Mouse (Mus musculus) hindbrain, embryonic 13.5 days (tissue): ENCODE results near the gene Hmcn1. TPM values are rescaled to one million over a fixed set of nuclear protein-coding genes. Genes with fewer than 3 reads are reported as not detected.

Source experiments
- ATAC-seq: fragments of 200-750 bp; cut with Nextera tagmentation; 2 replicates; pipeline ENCODE4 v1.8.0; 2017; ENCODE audit warnings: moderate TSS enrichment; ENCODE audit not compliant: low FRiP score
- H3K27ac ChIP-seq: fragments of 300-500 bp; sonication (generic); 2 replicates; pipeline ENCODE4 v1.5.1; 2015; ENCODE audit warnings: inconsistent platforms, mild to moderate bottlenecking, moderate library complexity
- H3K27me3 ChIP-seq: fragments of 300-500 bp; sonication (generic); 2 replicates; pipeline ENCODE4 v1.6.1; 2015; ENCODE audit warnings: mild to moderate bottlenecking, inconsistent platforms
- H3K36me3 ChIP-seq: fragments of 300-500 bp; sonication (generic); 2 replicates; pipeline ENCODE4 v1.6.1; 2015; ENCODE audit warnings: mild to moderate bottlenecking, inconsistent platforms
- H3K4me1 ChIP-seq: fragments of 300-500 bp; sonication (generic); replicated peaks from 2 replicates; pipeline ENCODE4 v1.6.1; 2015; ENCODE audit warnings: inconsistent platforms
- H3K4me2 ChIP-seq: fragments of 300-500 bp; sonication (generic); 2 replicates; pipeline ENCODE4 v1.6.1; 2015; ENCODE audit warnings: inconsistent platforms, mild to moderate bottlenecking, moderate library complexity
- H3K4me3 ChIP-seq: fragments of 300-500 bp; sonication (generic); 2 replicates; pipeline ENCODE4 v1.5.1; 2015; ENCODE audit warnings: mild to moderate bottlenecking, inconsistent platforms
- H3K9ac ChIP-seq: fragments of 300-500 bp; sonication (generic); 2 replicates; pipeline ENCODE4 v1.6.1; 2015; ENCODE audit warnings: mild to moderate bottlenecking, inconsistent platforms
- H3K9me3 ChIP-seq: fragments of 300-500 bp; sonication (generic); 2 replicates; pipeline ENCODE4 v1.6.1; 2016; ENCODE audit warnings: inconsistent platforms
- WGBS: fragments of 180-500 bp; shearing (Covaris S2); methylation state at CpG from one replicate; pipeline ENCODE4 v1.1.7; 2015; 5-methylcytosine and 5-hydroxymethylcytosine counted together
- polyA plus RNA-seq: library from polyadenylated mRNA; unstranded; fragments of >200 nt; fragmentation: Nextera tagmentation; extraction: Ambion mirVana; gene quantifications from 2 replicates; pipeline ENCODE4 v1.2.1, GENCODE M21; 2015

Hmcn1 gene
- polyA plus RNA-seq, 1 experiment from 2014 or later = 2.6 TPM

- Histone ChIP-seq H3K4me1 (no peaks in the 10 kb centered on the region), H3K9me3 (no peaks in the 10 kb centered on the region), H3K4me2 (no peak overlapping the region), H3K27me3 (no peaks in the 10 kb centered on the region), H3K9ac (no peak overlapping the region), H3K27ac (no peak overlapping the region), H3K4me3 (no peak overlapping the region), H3K36me3 (no peaks in the 10 kb centered on the region)
- ATAC-seq = no peak
- WGBS = 52% methylated on average over 6 of the region's 6 CpGs
Observed at GRCm38 (mm10) chr1:150920276-150920675, 73.0 kb downstream of the Hmcn1 start.

DNA sequence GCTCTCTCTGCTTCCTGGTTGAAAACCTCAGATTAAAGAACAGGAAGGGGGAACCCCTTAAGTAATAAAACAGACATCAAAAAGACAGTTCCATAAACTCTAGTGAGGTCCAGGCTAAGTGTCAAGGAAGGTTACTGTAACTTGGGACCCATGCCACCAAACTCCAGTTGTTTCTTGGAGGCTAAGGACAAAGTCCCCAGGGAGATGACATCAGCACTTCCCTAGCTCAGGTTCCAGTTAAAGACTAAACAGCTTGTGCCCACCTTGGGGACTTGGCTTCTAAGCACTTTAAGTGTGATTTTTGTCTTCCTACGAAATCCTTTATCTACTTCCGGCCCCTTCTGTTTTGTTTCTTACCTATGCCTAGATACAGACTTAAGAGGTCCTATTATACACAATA is 78.3 kb downstream of the Hmcn1 start:
- no peak overlapping the region for H3K27ac ChIP-seq
- WGBS = 87% methylated on average over 2 of the region's 2 CpGs

DNA sequence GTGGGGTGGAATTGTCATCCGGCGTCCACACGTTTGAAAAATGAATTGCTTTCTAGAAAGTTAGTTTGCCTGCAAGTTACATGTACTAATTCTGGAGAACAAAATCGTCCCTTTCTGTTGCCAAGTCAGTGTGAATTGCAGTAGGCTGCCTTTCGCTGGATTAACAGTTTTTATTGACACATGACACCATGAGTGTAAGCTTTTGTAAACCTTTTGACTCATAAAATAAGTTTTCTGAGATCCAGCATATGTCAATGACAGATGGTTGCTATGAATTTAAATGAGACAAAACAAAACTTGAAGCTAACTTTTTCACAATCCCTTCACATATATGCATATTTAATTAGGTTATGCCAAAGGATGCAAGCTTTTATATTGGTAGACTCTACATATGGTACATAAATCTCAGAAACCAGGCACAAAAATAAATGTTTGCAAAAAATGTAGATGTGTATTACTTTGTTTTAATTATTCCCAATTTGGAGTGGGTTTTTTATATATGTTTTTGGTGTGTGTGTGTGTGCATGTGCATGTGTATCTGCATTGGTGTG is 79.6 kb downstream of the Hmcn1 start:
- no peaks in the 10 kb centered on the region for H3K9me3 ChIP-seq
- no peaks in the 10 kb centered on the region for H3K4me1 ChIP-seq
- ATAC-seq = no peak
- no peak overlapping the region for H3K27ac ChIP-seq
- no peak overlapping the region for H3K4me3 ChIP-seq
- no peak overlapping the region for H3K4me2 ChIP-seq
- H3K9ac ChIP-seq = no peak overlapping the region
- whole genome bisulfite sequencing = 86% methylated on average over 5 of the region's 5 CpGs
- no peaks in the 10 kb centered on the region for H3K27me3 ChIP-seq
- no peaks in the 10 kb centered on the region for H3K36me3 ChIP-seq

More for the DNA sequence above, 78.3 kb downstream of the Hmcn1 start:
- Histone ChIP-seq H3K36me3 (no peaks in the 10 kb centered on the region), H3K27me3 (no peaks in the 10 kb centered on the region), H3K4me1 (no peaks in the 10 kb centered on the region), H3K9ac (no peak overlapping the region), H3K4me2 (no peak overlapping the region), H3K4me3 (no peak overlapping the region), H3K9me3 (no peaks in the 10 kb centered on the region)
- no peak for ATAC-seq

- no peaks in the 10 kb centered on the region for H3K36me3 ChIP-seq
- no peak overlapping the region for H3K4me2 ChIP-seq
- H3K27ac ChIP-seq = no peak overlapping the region
- no peaks in the 10 kb centered on the region for H3K27me3 ChIP-seq
- no peak for ATAC-seq
- H3K9me3 ChIP-seq = no peaks in the 10 kb centered on the region
- H3K4me3 ChIP-seq = no peak overlapping the region
- WGBS = 87% methylated on average over 2 of the region's 2 CpGs
- H3K9ac ChIP-seq = no peak overlapping the region
- H3K4me1 ChIP-seq = no peaks in the 10 kb centered on the region
Observed at GRCm38 (mm10) chr1:150909642-150910041, 83.6 kb downstream of the Hmcn1 start.

- H3K27ac ChIP-seq = no peak overlapping the region
- H3K9me3 ChIP-seq = no peaks in the 10 kb centered on the region
- H3K4me3 ChIP-seq = no peak overlapping the region
- no peaks in the 10 kb centered on the region for H3K36me3 ChIP-seq
- H3K4me1 ChIP-seq = 0 out of 2 replicates have a peak, but pooled peaks cover 8% of the 10 kb centered on the region
- no peak overlapping the region for H3K9ac ChIP-seq
- no peak overlapping the region for H3K4me2 ChIP-seq
- ATAC-seq = no peak
- H3K27me3 ChIP-seq = no peaks in the 10 kb centered on the region
- WGBS = 86% methylated on average over 5 of the region's 5 CpGs
Observed at GRCm38 (mm10) chr1:150893677-150894188, 99.5 kb downstream of the Hmcn1 start.

- no peak overlapping the region for H3K4me3 ChIP-seq
- H3K36me3 ChIP-seq = no peaks in the 10 kb centered on the region
- no peak overlapping the region for H3K4me2 ChIP-seq
- 73% methylated on average over 4 of the region's 4 CpGs for WGBS
- no peak overlapping the region for H3K9ac ChIP-seq
- no peaks in the 10 kb centered on the region for H3K27me3 ChIP-seq
- no peaks in the 10 kb centered on the region for H3K4me1 ChIP-seq
- H3K9me3 ChIP-seq = no peaks in the 10 kb centered on the region
- H3K27ac ChIP-seq = no peak overlapping the region
- no peak for ATAC-seq
Observed at GRCm38 (mm10) chr1:150890017-150890416, 103.2 kb downstream of the Hmcn1 start.

- no peak for ATAC-seq
- H3K27me3 ChIP-seq = no peaks in the 10 kb centered on the region
- H3K4me1 ChIP-seq = no peaks in the 10 kb centered on the region
- 84% methylated on average over 1 of the region's 1 CpGs for WGBS
- no peak overlapping the region for H3K4me3 ChIP-seq
- H3K4me2 ChIP-seq = no peak overlapping the region
- H3K36me3 ChIP-seq = no peaks in the 10 kb centered on the region
- no peak overlapping the region for H3K27ac ChIP-seq
- H3K9me3 ChIP-seq = no peaks in the 10 kb centered on the region
- H3K9ac ChIP-seq = no peak overlapping the region
Observed at GRCm38 (mm10) chr1:150886267-150886666, 107.0 kb downstream of the Hmcn1 start.

GRCm38 (mm10) chr1:150878421-150878820 is 114.8 kb downstream of the Hmcn1 start:
- Histone ChIP-seq H3K9ac (no peak overlapping the region), H3K27me3 (no peaks in the 10 kb centered on the region), H3K4me2 (no peak overlapping the region), H3K4me1 (no peaks in the 10 kb centered on the region), H3K4me3 (no peak overlapping the region), H3K9me3 (no peaks in the 10 kb centered on the region), H3K27ac (no peak overlapping the region), H3K36me3 (no peaks in the 10 kb centered on the region)
- WGBS = 79% methylated on average over 7 of the region's 7 CpGs
- ATAC-seq = no peak

- Histone ChIP-seq H3K36me3 (no peaks in the 10 kb centered on the region), H3K4me1 (no peaks in the 10 kb centered on the region), H3K9me3 (no peaks in the 10 kb centered on the region), H3K27me3 (no peaks in the 10 kb centered on the region), H3K27ac (no peak overlapping the region), H3K9ac (no peak overlapping the region), H3K4me2 (no peak overlapping the region), H3K4me3 (no peak overlapping the region)
- WGBS = 74% methylated on average over 4 of the region's 4 CpGs
- ATAC-seq = no peak
Observed at GRCm38 (mm10) chr1:150877920-150878319, 115.3 kb downstream of the Hmcn1 start.

GRCm38 (mm10) chr1:150874025-150874424 is 119.2 kb downstream of the Hmcn1 start:
- ATAC-seq = no peak
- WGBS = 78% methylated on average over 5 of the region's 5 CpGs
- Histone ChIP-seq H3K4me1 (no peaks in the 10 kb centered on the region), H3K27me3 (no peaks in the 10 kb centered on the region), H3K27ac (no peak overlapping the region), H3K9ac (no peak overlapping the region), H3K9me3 (no peaks in the 10 kb centered on the region), H3K4me2 (no peak overlapping the region), H3K36me3 (no peaks in the 10 kb centered on the region), H3K4me3 (no peak overlapping the region)

GRCm38 (mm10) chr1:150873231-150873630 is 120.0 kb downstream of the Hmcn1 start:
- H3K9me3 ChIP-seq = no peaks in the 10 kb centered on the region
- 78% methylated on average over 6 of the region's 6 CpGs for WGBS
- no peak overlapping the region for H3K4me2 ChIP-seq
- H3K4me1 ChIP-seq = no peaks in the 10 kb centered on the region
- ATAC-seq = no peak
- H3K27me3 ChIP-seq = no peaks in the 10 kb centered on the region
- no peak overlapping the region for H3K27ac ChIP-seq
- H3K36me3 ChIP-seq = no peaks in the 10 kb centered on the region
- H3K4me3 ChIP-seq = no peak overlapping the region
- H3K9ac ChIP-seq = no peak overlapping the region

- 90% methylated on average over 3 of the region's 3 CpGs for WGBS
- no peak overlapping the region for H3K9ac ChIP-seq
- ATAC-seq = no peak
- H3K36me3 ChIP-seq = no peaks in the 10 kb centered on the region
- no peak overlapping the region for H3K27ac ChIP-seq
- H3K4me3 ChIP-seq = no peak overlapping the region
- no peaks in the 10 kb centered on the region for H3K9me3 ChIP-seq
- H3K4me1 ChIP-seq = no peaks in the 10 kb centered on the region
- H3K27me3 ChIP-seq = no peaks in the 10 kb centered on the region
- H3K4me2 ChIP-seq = no peak overlapping the region
Observed at GRCm38 (mm10) chr1:150872105-150872504, 121.1 kb downstream of the Hmcn1 start.

DNA sequence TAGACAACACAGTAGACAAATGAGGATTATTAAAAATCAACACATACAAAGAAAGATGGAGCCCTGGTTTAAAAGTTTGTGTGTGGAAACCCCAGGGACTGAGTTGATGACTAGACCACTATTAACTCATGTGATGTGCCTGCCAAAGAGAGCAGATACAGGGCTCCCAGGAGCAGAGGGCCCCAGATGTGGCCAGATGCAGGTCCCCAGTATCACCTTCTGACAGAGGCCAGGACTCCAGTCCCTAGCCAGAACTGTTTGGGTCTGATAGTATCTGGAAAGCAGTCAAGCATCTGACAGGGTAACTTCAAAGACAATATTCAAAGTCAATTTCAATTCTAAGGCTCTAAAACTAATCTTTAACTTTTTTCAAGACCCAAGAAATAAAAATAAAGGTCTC is 124.0 kb downstream of the Hmcn1 start:
- no peak overlapping the region for H3K27ac ChIP-seq
- no peaks in the 10 kb centered on the region for H3K9me3 ChIP-seq
- H3K4me1 ChIP-seq = no peaks in the 10 kb centered on the region
- H3K4me3 ChIP-seq = no peak overlapping the region
- H3K27me3 ChIP-seq = no peaks in the 10 kb centered on the region
- no peak overlapping the region for H3K9ac ChIP-seq
- H3K36me3 ChIP-seq = no peaks in the 10 kb centered on the region
- no peak overlapping the region for H3K4me2 ChIP-seq
- no peak for ATAC-seq
